Mouse (Mus musculus) embryo, embryonic 10 days (tissue): ENCODE data around the gene Acot7.
A peak's percentile ranks its signal among the peaks of the same experiment; 100 is the strongest.

Experiments used
- DNase-seq: peaks from one replicate; pipeline ENCODE4 v3.0.0-alpha.2; 2015; ENCODE audit warnings: low spot score

Gene Acot7

DNA sequence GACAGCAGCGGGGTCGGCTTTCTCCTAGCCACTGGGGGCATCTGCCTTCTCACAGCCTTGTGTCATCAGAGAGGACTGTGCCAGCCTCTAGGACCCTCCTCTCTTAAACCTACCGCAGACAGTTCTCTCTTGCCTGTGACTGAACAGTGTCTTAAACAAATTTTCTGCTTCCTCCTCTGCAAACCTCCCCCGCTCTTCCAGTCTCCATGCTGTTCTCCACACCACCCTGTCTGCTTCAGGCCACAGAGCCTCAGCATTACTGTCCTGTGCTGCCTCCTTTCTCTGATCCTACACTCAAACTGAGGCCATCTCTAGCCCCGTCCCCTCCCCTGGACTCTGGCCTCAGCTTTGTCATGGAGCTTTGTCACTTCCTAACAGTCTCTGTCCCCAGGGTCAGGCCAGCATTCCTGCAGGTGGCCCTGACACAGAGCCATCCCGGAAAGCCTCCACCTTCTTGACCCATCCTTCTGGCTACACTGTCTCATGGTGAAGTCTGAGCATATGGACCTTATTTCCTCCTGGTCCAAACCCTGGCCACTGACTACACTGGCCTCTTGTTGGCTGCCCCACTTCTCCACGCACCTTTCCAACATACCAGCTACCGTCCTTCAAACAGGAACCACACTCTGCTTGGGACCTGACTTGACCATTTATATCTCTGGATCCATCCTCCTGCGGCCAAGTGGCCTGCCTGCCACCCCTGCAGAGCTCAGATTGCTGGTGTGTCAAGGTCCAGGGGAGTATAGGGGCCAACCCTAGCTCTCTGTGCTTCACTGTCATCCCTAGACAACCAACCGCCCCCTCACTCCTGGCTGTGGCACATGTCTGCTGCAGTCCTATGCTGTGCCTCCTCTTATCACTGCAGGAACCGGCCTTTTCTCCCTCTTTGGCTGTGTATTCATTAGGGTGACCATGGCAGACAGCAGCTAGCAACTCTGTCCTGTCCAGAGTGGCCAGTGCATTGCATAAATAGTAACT, 66.9 kb downstream of the Acot7 start:
- no peak for DNase-seq

DNA sequence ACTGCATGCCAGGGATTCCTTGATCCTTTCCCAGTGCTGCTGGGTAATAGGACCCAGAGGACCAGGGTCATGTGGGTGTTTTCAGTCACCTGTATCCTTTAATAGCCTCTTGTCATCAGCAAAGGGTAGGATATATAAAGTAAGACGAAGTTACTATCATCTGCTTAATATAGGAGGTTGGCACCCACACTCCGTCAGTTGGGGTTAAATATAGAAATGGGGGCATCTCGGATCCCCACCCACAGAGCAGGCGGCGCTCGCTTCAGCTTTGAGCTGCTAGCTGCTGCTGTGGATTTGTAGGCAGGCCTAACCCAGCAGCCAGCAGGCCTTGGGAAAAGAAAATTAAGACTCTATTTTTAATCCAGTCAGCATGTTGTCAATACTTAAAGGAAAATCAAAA, 68.1 kb downstream of the Acot7 start:
- no peak for DNase-seq

DNA sequence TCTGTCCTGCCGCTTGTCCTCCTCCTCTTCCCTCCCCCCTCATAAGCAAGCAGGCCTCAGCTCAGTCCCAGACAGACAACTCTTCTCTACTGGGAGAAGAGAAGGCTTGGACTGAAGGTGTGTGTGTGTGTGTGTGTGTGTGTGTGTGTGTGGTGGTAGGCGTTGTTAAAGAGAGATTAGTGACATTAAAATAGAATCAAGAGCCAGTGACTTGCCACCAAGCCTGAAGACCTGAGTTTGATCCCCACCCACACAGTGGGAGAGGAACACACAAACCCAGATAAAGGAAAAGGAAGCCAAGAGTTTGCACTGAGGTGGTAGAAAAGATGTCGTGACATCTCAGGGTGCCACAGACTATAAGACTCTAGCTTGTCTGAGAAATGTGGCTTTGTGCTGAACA, 69.3 kb downstream of the Acot7 start:
- DNase-seq, result no peak

DNA sequence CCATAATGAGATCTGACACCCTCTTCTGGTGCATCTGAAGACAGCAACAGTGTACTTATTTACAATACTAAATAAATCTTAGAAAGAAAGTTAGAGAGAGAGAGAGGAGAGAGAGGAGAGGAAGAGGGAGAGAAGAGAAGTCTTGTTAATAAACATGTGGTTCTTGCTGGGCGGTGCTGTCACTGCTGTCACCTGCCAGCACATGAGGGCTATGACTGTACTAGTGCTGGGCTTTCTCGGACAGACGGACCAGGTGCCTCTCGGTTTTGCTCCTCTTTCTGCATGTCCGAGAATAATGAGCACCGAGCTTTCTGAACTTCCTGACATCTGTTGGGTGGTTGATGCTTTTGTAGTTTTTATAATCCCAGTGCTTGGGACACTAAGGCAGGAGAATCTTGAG, 72.7 kb downstream of the Acot7 start:
- no peak for DNase-seq

DNA sequence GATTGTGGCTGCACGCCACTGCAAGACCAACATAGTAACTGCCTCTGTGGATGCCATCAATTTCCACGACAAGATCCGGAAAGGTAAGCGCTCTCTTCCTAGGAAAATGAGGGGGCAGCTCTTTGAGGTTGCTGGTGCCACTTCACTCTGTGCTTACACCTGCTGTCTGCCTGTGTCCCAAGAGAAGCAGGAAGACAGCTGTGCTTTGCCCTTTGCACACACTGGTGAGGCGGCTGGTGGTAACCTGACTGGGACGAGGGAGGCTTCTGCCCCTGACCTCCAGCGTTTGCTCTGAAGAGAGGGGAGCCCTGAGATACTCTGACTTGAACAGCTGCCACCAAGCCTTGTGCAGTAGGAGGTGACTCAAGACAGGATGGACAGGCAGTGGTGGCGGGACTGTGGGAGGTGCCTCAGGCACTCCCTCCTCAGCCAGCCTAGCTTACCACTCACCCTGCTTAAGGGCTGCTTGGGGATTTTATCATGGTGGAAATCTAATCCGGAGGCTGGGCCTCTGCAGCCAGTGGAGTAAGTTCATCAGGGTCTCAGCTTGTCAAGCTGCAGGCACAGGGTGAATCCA, 75.3 kb downstream of the Acot7 start:
- no peak for DNase-seq

DNA sequence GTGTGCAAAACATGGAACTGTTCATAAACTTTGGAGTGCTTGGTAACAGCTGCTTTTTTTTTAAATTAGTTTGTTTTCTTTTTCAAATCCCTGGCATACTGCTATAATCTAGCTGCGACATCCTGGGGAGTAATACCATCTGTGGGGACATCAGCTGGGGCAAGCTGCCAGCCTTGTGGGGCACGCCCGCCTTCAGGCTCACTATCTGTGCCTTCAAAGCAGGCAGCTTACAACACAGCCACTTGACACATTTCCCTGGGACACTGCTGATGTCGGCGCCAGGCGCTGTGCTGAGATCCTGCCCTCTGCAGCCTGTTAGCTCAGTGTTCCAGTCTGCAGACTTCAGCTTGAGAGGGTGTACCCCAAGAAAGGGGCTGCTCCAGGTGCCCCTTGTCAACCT, 79.1 kb downstream of the Acot7 start:
- no peak for DNase-seq

DNA sequence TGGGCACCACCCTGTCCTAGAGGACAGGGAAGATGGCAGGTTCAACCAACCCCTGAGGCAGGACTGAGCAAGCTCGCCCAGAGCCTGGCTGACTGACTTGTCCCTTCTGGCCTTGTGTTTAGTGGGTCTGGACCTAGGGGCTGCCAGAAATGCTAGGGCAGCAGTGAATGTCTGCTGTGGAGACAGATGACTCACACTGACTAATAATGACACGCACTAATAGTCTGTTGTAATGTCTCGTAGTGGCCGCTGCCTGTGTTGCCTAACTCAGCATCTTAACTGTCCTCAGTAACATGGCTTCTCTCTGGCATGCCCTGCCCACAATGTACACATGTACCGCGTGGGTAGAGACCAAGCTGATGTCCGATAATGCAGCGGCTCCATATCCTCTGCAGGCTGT, 82.5 kb downstream of the Acot7 start:
- DNase-seq, result no peak

DNA sequence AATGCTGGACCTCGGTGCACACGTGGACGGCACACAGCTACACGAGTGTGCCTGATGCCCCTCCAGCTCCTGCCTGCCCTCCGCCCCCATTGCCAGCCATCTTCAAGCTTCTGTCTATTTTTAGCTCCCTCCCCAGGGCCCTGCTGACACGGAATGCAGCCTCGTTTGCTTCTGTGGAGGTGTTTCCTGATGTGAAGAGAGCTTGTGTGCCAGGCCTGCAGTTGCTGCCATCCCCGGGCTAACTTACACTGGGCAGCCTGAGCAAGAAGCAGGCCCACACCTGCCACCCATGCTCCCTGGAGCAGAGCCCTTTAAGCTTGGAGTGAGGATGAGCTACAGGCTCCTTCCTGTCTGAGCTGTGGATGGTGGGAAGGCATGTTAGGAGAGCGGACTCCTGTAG, 84.3 kb downstream of the Acot7 start:
- DNase-seq, result no peak

DNA sequence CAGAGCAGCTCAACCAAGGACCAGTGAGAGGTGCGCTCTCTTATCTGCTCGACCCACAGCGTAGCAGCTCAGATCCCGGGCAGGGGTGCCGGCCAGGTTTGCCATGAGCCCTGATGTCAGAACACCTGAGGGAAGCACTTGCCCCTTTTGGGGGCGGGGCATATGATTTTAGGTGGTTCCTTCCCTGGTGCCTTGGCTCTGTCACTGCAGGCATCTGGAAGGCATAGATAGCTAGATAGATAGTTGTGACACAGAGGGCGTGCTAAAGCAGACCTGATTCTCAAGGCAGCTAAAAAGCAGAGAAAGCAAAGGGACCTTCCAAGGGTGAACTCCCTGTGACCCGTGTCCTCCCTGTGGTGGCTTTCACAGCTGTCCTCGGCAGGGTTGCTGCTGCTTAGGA, 85.2 kb downstream of the Acot7 start:
- no peak for DNase-seq

DNA sequence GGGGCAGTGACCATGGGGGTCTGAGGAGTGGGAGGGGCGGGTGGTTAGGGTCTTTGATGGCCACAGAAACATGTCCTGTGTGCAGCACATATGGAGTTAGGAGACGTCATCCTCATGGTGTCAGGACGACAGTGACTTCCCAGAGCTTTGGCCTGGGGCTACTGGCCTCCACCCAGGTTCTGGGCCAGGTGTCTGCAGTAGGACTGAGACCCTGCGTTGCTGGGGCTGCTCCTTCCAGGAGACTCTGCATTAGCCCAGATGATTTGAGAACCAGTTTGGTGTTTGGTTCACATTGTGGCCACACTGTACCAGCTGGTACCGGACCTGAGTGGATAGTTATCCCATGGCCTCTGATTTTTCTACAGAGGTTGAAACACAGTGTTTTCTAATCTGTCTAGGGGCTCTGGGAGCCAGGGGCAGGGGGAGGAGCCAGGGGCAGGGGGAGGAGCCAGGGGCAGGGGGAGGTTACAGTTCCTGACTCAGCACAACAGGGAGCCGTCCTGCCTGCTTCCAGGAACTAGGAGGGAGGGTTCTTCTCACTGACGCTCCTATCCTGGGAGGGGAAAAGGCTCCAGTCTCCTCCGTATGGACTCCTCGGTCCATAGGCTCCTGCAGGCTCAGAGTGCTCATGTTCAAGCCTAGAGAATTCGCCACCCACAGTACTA, 85.7 kb downstream of the Acot7 start:
- DNase-seq, result peak; percentile 76

DNA sequence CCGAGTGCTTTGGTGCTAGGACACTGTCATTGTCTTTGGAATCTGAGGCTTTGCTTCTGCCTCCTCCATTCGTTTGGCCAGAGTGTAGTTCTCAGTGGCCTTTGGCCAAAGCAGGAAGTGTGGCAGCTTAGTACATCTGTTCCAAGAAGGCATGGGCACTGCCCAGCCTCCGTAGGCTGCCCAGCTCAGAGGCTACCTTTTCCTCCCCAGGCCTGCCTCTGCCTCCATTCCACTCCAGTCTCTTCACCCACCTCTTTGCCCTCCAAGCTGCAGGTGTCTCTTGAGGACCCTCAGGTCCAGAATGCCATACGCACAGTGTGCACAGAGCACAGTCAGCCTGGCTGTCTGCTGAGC, 86.2 kb downstream of the Acot7 start:
- DNase-seq, result no peak

DNA sequence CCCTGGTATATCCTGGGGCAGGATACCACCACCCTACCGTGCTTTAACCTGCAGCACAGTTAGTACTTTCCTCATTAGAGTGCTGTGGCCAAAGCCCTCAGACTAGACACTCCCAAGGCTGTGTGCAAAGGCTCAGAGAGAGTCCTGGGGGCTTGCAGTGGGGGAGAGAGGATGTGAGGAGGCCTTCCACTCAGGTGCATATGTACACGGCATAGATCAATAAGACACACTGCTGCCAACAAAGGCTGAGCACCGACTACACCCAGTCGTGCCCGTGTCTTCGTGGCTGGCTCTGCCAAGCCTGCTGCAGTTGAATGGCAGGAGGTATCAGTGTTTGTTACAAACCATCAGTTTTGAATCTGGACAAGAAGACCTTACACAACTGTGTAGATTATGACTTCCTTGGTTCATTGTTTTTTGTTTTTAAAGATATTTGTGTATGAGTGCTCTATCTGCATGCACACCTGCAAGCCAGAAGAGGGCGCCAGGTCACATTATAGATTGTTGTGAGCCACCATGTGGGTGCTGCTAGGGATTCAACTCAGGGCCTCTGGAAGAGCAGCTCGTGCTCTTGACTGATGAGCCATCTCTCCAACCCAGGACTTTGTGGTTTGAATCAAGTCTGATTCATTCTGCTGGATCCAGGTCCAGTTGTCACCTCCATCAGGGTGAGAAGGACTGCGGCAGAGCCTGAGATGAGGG, 87.1 kb downstream of the Acot7 start:
- no peak for DNase-seq

DNA sequence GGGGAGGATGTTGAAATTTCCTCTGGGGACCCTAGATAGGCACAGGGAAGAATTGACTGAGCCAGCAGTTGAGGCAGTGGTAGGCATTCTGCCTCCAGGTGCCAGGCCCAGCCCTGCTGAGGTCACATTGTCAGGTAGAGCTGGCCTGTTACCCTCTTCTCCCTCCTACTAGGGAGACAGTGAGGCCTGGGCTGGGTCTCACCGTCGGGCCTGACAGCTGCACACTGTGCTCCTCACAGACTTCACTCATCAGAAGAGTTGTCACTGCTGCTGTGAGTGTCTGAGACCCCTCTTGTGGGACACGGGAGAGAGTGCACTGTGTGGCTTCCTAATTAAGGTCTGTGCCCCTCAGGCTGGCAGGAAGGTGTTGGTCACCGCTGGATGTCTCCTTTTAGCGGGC, 87.9 kb downstream of the Acot7 start:
- DNase-seq, result no peak

DNA sequence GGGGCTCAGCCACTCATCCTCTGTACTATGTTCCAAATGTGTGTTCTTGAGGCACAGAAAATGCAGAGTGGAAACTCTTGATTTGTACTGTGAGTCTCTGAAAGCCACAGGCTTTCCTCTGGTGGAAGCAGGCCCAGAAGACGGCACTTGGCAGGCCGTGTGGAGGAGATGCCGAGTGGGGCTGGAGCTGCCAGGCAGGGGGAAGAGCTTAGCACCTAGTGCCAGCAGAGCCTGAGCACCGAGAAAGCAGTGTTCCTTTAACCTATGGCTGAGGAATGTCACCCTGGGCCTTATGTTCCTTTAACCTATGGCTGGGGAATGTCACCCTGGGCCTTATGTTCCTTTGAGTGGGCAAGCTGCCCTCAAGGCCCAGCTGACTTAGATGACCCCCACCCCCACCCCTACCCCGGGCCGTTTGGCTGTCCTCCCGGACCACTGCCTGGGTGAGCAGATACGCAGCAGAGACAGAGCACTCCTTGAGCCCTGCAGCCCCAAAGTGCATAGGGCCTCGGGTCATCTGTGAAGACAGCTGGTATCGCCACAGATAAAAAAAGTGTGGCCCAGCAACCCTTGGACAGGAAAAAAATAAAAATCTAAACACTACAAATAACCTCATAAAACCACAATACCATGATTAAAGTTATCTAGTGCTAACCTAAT, 88.4 kb downstream of the Acot7 start:
- no peak for DNase-seq

DNA sequence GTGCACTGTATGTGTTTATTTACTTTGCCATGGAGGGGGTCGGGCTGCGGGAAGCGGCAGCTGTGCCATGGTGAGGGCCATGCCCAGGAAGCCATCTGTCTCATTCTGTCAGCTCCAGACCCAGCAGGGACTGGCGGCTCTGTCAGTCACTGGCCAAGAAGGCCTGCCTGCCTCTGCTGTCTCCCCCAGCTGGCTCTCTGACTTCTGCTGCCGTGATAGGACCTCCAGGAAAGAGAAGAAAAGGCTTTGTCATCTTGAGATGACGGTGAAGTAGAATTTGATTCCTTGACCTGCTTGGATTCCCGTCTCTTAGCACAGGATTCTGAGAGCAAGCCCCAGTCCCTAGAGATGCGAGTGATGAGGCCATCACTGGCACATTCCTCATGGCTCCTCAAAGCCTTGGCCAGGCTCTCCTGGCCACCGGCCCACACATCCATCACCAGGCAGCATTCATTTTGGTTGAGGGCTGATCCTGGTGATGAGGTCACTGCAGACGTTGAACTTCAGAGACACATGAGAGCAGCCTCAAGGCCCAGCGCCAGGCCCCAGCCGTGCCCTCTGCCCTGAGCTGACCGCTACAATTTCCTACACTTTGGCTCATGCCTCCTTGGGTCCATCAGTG, 89.9 kb downstream of the Acot7 start:
- no peak for DNase-seq

DNA sequence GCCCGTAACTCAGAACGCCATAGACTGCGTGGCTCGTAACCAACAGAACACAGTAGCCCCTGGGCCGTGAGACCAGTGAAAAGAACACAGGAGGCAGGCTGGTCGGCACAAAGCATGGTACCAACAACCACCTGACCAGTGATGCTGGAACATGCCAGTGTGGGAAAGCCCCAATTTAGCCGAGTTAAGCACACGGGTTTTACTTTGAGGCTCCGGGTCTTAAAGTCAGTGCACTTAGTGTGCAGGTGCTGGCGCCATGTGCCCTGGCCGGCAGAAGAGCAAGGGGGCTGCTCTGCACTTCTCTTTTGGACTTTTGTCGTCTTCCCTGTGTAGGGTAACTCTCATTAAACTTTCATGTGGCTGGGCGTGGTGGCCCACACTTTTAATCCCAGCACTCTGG, 92.0 kb downstream of the Acot7 start:
- DNase-seq, result no peak

DNA sequence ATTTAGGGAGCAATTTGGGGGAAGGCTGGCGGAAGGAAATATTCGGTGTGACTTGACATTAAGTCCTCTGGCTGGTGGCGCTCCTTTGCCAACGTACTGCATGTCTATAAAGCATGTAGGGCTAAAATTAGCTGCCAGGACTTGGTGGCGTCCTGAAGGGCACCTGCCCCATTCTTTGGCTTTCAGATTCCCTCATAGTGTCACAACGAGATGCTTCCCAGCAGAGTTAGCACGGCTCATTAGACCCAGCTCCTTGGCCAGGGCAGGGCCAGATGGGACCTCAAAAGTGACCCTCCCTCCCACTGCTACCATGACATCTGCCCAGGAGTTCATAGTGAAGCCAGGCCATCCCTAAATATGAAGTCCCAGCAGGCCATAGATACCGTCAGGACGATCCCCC, 92.7 kb downstream of the Acot7 start:
- DNase-seq, result no peak

DNA sequence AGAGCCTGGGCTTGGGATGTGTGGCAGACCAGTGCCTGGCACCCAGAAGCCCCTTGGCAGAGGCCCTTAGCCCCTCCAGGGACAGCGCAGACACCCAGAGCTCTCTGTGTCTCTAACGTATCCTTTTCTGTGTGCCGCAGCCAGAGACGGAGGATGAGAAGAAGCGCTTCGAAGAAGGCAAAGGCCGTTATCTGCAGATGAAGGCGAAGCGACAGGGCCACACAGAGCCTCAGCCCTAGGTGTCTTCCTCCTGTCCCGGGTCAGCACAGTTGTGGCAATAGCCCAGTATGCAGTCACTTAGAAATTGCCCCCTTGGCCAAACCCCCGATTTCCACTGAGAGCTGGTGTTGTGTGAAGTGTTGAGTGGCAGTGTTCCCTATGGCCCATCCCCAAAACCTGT, 93.4 kb downstream of the Acot7 start:
- DNase-seq, result no peak

DNA sequence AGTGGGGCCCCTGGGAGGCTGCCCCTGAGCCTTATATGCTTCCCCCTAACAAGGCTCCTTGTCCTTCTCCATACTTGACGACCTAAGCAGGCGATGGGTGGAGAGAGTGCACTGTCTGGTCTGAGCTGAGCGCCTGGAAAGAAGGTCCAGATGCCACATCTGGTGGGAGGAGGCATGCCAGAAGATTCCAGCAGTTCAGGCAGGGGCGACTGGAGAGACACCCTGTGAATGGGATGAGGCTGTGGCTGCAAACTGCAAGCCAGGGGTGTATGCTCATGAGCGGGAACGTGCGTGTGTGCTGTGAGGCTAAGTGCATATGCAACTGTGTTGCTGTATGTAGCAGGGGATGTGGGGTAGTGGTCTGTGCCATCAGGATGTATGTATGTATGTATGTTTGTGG, 94.1 kb downstream of the Acot7 start:
- no peak for DNase-seq

DNA sequence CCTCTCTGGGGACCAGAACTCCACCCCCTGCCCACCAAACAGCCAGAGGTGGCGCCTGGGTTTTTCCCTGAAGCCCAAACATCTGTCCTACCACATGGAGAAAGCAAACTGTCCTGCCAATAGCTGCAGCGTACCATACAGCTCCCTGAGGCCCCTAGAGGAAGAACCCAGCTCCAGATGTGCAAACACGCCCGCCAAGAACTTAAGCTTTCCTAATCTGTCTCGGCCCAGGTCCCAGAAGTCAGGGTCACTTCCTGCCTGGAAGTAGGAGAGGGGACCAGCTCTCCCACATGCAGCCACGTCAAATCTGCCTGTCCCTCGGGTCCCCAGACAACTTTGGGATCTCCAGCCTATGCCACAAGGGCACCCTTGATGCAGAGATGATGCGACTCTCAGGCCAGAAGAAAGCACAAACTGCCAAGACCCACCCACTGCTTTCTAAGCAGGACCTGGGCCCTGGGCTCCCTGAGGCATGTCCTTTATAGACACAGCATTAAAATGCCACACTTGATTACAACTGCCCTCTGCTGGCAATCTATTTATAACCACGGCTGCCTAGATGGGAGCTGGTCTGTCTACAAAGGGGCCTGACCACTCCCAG, 94.6 kb downstream of the Acot7 start:
- peak; percentile 58 for DNase-seq

DNA sequence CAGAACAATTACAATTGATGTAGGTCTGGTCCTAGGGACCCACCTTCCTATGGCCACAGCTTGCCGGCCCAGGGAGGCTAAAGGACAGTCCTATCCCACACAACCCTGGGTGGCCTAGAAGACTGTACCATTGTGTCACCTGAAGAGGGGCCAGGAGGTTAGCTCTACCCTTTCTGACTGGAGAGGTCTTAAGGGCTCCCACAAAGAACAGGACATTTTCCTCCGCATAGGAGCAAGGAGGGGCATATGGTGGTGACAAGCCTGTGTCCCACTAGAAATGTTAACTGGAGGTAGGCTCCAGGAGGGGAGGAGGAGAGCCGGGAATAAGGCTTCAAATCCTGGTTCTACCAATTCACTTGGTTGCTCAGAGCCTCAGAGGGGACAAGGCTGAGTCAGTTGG, 95.3 kb downstream of the Acot7 start:
- no peak for DNase-seq
